Mouse (Mus musculus): Measurements from ENCODE around the gene Cisd3. TPM values are rescaled to one million over a fixed set of nuclear protein-coding genes. Genes with fewer than 3 reads are reported as not detected.

Cisd3 gene
- polyA plus RNA-seq, 1 experiment from 2014 or later, result 59.1 TPM

DNA sequence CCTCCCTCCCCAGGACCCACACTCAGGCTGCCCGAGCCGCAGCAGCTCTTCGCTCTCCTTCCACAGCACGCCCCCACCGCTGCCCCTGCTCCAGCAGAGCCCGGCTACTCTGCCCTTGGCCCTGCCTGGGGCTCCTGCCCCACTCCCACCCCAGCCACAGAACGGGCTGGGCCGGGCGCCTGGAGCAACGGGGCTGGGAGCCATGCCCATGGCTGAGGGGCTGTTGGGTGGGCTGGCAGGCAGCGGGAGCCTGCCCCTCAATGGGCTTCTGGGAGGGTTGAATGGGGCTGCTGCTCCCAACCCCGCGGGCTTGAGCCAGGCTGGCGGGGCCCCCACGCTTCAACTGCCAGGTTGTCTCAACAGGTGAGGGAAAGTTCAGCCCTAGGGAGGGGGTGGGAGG, 7.3 kb upstream of the Cisd3 start:
- Histone ChIP-seq H3K4me3 (ENCODE audit: low read depth, low read length) (no peak overlapping the region), H3K9me3 (ENCODE audit: low read length) (no peaks in the 10 kb centered on the region), H3K27ac (ENCODE audit: low read length) (no peak overlapping the region), H3K9ac (replicated peaks; ENCODE audit: low read depth) (no peak overlapping the region), H3K4me1 (ENCODE audit: insufficient read depth, low read depth, low read length) (0 out of 2 replicates have a peak, but pooled peaks cover 11% of the 10 kb centered on the region), H3K27me3 (replicated peaks; ENCODE audit: insufficient read depth, low read length) (no peaks in the 10 kb centered on the region), H3K36me3 (ENCODE audit: insufficient read depth, low read length) (peaks cover 22% of the 10 kb centered on the region), H3K4me2 (replicated peaks; ENCODE audit: low read depth, low read length) (no peak overlapping the region)
- ATAC-seq (no peak), DNase-seq (ENCODE audit: low spot score) (no peak)
- TF ChIP-seq EP300 (IDR thresholded peaks at IDR 0.05), result no peak
- no peak for TF ChIP-seq CTCF (IDR thresholded peaks at IDR 0.05)
- 76% methylated on average over 12 of the region's 15 CpGs for WGBS

DNA sequence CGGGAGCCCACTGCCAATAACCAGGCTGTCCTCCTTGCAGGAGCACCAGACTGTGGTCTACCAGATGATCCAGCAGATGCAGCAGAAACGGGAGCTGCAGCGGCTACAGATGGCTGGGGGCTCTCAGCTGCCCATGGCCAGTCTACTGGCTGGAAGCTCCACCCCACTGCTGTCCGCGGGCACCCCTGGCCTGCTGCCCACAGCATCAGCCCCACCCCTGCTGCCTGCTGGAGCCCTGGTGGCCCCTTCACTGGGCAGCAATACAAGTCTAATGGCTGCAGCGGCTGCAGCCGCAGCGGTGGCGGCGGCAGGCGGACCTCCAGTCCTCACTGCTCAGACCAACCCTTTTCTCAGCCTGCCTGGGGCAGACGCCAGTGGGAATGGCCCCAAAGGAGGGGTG, 5.2 kb upstream of the Cisd3 start:
- WGBS, result 51% methylated on average over 12 of the region's 12 CpGs
- ATAC-seq (peak; percentile 39; the same call in 1 of the 2 replicates), DNase-seq (ENCODE audit: low spot score) (peak; percentile 73)
- 0 out of 2 replicates have a peak, but pooled peaks cover 11% of the 10 kb centered on the region for H3K4me1 ChIP-seq (ENCODE audit: insufficient read depth, low read depth, low read length)
- no peak overlapping the region for H3K4me3 ChIP-seq (ENCODE audit: low read depth, low read length)
- 0 out of 2 replicates have a peak overlapping the region, but pooled peaks have one; percentile 6 for H3K4me2 ChIP-seq (replicated peaks; ENCODE audit: low read depth, low read length)
- H3K9me3 ChIP-seq (ENCODE audit: low read length), result no peaks in the 10 kb centered on the region
- H3K36me3 ChIP-seq (ENCODE audit: insufficient read depth, low read length), result peaks cover 4% of the 10 kb centered on the region; the same call in 1 of the 2 replicates
- no peak for TF ChIP-seq CTCF (IDR thresholded peaks at IDR 0.05)
- TF ChIP-seq EP300 (IDR thresholded peaks at IDR 0.05), result no peak
- no peak overlapping the region for H3K9ac ChIP-seq (replicated peaks; ENCODE audit: low read depth)
- no peaks in the 10 kb centered on the region for H3K27me3 ChIP-seq (replicated peaks; ENCODE audit: insufficient read depth, low read length)
- H3K27ac ChIP-seq (ENCODE audit: low read length), result 0 out of 2 replicates have a peak overlapping the region, but pooled peaks have one; percentile 7

DNA sequence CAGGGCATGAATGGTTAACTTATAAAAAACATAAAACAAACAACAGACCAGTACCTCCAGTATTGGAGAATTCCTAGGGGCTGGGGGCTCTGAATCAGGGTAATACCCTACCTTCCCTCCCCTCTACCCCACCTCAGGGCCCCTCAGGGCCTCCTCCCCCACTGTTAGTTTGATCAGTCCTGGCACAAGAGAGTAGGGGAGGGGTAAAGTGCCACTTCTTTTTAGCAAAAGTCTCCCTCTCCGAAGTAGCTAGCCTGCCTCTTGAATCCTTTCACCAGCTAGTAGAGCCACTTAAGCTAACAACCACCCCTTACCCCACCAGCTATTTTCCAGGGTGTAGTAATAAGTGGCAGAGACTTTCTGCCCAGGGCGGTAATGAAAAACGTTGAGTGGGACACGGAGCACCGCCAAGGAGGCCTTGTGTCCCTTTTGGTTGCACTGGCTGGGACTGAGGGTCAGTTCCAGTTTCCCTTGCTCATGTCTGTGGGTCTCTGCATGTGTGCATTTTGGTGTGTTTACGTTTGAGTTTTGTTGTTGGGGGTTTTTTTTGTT, 3.0 kb upstream of the Cisd3 start:
- Histone ChIP-seq H3K9me3 (ENCODE audit: low read length) (no peaks in the 10 kb centered on the region), H3K4me3 (ENCODE audit: low read depth, low read length) (no peak overlapping the region), H3K27me3 (replicated peaks; ENCODE audit: insufficient read depth, low read length) (no peaks in the 10 kb centered on the region), H3K36me3 (ENCODE audit: insufficient read depth, low read length) (peaks cover 4% of the 10 kb centered on the region; the same call in 1 of the 2 replicates), H3K4me2 (replicated peaks; ENCODE audit: low read depth, low read length) (peak overlapping the region; percentile 5; the same call in 1 of the 2 replicates), H3K27ac (ENCODE audit: low read length) (peak overlapping the region; percentile 59), H3K4me1 (ENCODE audit: insufficient read depth, low read depth, low read length) (peaks cover 15% of the 10 kb centered on the region; the same call in 1 of the 2 replicates), H3K9ac (replicated peaks; ENCODE audit: low read depth) (no peak overlapping the region)
- WGBS, result 48% methylated on average over 6 of the region's 6 CpGs
- ATAC-seq, result peak; percentile 37
- peak; percentile 85 for DNase-seq (ENCODE audit: low spot score)
- no peak for TF ChIP-seq CTCF (IDR thresholded peaks at IDR 0.05)
- TF ChIP-seq EP300 (IDR thresholded peaks at IDR 0.05), result no peak; the same call in none of the 2 replicates

DNA sequence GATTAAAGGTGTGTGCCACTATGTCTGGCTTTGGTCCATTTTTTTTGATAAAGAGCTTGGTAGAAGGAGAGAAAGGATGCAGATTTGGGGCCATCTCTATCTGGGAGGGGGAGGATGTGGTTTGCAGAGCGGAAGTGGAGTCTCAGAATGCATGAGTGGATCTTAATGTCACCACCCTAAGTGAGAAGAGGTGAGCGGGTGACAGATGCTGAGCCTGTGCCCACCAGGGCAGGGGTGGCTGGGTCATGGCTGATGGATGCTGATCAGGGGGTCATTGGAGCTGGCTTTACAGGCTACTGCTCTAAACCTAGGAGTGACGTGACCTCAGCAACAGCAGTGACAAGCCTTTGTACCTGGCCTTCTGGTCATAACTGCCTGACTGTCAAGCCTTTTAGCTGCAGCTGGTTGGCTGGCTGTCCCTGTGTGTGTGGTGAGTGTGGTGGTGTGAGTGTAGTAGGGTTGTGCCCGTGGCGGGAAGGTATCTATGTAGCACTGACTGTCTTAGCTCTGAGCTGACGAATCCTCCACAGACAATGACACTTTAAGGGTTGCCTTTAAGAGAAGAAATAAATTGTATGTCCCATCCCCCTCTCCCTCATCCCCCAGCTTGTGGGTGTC, 1.5 kb upstream of the Cisd3 start:
- Histone ChIP-seq H3K4me2 (replicated peaks; ENCODE audit: low read depth, low read length) (no peak overlapping the region), H3K27ac (ENCODE audit: low read length) (0 out of 2 replicates have a peak overlapping the region, but pooled peaks have one; percentile 27), H3K4me1 (ENCODE audit: insufficient read depth, low read depth, low read length) (peaks cover 15% of the 10 kb centered on the region; the same call in 1 of the 2 replicates), H3K4me3 (ENCODE audit: low read depth, low read length) (no peak overlapping the region), H3K27me3 (replicated peaks; ENCODE audit: insufficient read depth, low read length) (no peaks in the 10 kb centered on the region), H3K9me3 (ENCODE audit: low read length) (no peaks in the 10 kb centered on the region), H3K36me3 (ENCODE audit: insufficient read depth, low read length) (peaks cover 4% of the 10 kb centered on the region; the same call in 1 of the 2 replicates), H3K9ac (replicated peaks; ENCODE audit: low read depth) (no peak overlapping the region)
- ATAC-seq (no peak), DNase-seq (ENCODE audit: low spot score) (no peak)
- WGBS, result 64% methylated on average over 6 of the region's 6 CpGs
- TF ChIP-seq CTCF (IDR thresholded peaks at IDR 0.05) (no peak), EP300 (IDR thresholded peaks at IDR 0.05) (no peak)

DNA sequence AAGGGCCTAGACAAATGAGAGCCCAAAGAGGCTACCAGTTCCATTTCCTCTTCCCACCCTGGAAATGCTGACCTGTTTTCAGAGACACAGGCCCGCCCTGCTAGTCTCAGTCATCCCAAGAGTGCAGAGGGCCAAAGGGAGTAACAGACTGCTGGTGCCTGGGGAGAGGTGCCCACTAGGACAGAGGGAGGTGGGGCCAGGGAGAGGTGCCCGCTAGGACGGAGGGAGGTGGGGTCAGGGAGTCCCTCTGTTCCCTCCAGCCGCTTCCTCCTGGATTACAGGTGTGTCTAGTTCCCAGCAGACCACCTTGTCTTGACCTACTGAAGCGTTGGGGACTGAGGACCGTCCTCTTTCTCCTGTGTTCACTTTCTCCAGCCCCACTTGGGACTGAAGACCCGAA, 860 bp upstream of the Cisd3 start:
- H3K36me3 ChIP-seq (ENCODE audit: insufficient read depth, low read length), result no peaks in the 10 kb centered on the region; the same call in 1 of the 2 replicates
- TF ChIP-seq EP300 (IDR thresholded peaks at IDR 0.05), result no peak
- no peak for TF ChIP-seq CTCF (IDR thresholded peaks at IDR 0.05)
- no peaks in the 10 kb centered on the region for H3K9me3 ChIP-seq (ENCODE audit: low read length)
- H3K27ac ChIP-seq (ENCODE audit: low read length), result peak overlapping the region; percentile 27; the same call in 1 of the 2 replicates
- DNase-seq (ENCODE audit: low spot score), result no peak
- H3K4me1 ChIP-seq (ENCODE audit: insufficient read depth, low read depth, low read length), result peaks cover 15% of the 10 kb centered on the region; the same call in 1 of the 2 replicates
- H3K4me2 ChIP-seq (replicated peaks; ENCODE audit: low read depth, low read length), result no peak overlapping the region
- 37% methylated on average over 7 of the region's 7 CpGs for WGBS
- ATAC-seq, result no peak
- no peak overlapping the region for H3K9ac ChIP-seq (replicated peaks; ENCODE audit: low read depth)
- H3K27me3 ChIP-seq (replicated peaks; ENCODE audit: insufficient read depth, low read length), result no peaks in the 10 kb centered on the region
- no peak overlapping the region for H3K4me3 ChIP-seq (ENCODE audit: low read depth, low read length)

- Histone ChIP-seq H3K9ac (replicated peaks; ENCODE audit: low read depth) (no peak overlapping the region), H3K9me3 (ENCODE audit: low read length) (no peaks in the 10 kb centered on the region), H3K36me3 (ENCODE audit: insufficient read depth, low read length) (peaks cover 10% of the 10 kb centered on the region; the same call in 1 of the 2 replicates), H3K27me3 (replicated peaks; ENCODE audit: insufficient read depth, low read length) (no peaks in the 10 kb centered on the region), H3K4me1 (ENCODE audit: insufficient read depth, low read depth, low read length) (peaks cover 15% of the 10 kb centered on the region; the same call in 1 of the 2 replicates), H3K4me3 (ENCODE audit: low read depth, low read length) (peak overlapping the region; percentile 12; the same call in 1 of the 2 replicates), H3K4me2 (replicated peaks; ENCODE audit: low read depth, low read length) (peak overlapping the region; percentile 52), H3K27ac (ENCODE audit: low read length) (0 out of 2 replicates have a peak overlapping the region, but pooled peaks have one; percentile 32)
- ATAC-seq, result no peak
- no peak for DNase-seq (ENCODE audit: low spot score)
- WGBS, result 53% methylated on average over 11 of the region's 11 CpGs
- TF ChIP-seq CTCF (IDR thresholded peaks at IDR 0.05) (no peak), EP300 (IDR thresholded peaks at IDR 0.05) (no peak)
These were observed 789 bp downstream of the Cisd3 start for GRCm38 (mm10) chr11:97686322-97686908.

Data from lung, postnatal 0 days (tissue).